Mouse (Mus musculus): ENCODE results near the gene Slc35f2. TPM values are rescaled to one million over a fixed set of nuclear protein-coding genes. Genes with fewer than 3 reads are reported as not detected.

Gene Slc35f2
- polyA plus RNA-seq, 1 experiment from 2014 or later = 6.0 TPM

- no peaks in the 10 kb centered on the region for H3K4me1 ChIP-seq (ENCODE audit: control insufficient read depth, insufficient read depth, low read length)
- 78% methylated on average over 5 of the region's 5 CpGs for WGBS
- ATAC-seq (replicated peaks; ENCODE audit: insufficient number of reproducible peaks, low FRiP score, low TSS enrichment, low read depth) = no peak
- no peak overlapping the region for H3K4me3 ChIP-seq (ENCODE audit: low read depth, low read length)
- no peak for DNase-seq (ENCODE audit: low spot score)
- no peaks in the 10 kb centered on the region for H3K9me3 ChIP-seq (replicated peaks; ENCODE audit: control insufficient read depth, low read length)
- H3K36me3 ChIP-seq (replicated peaks; ENCODE audit: control insufficient read depth, insufficient read depth, low read depth, low read length) = no peaks in the 10 kb centered on the region
- no peak overlapping the region for H3K27ac ChIP-seq (replicated peaks; ENCODE audit: low read depth, low read length)
- H3K4me2 ChIP-seq (ENCODE audit: low read depth, low read length) = no peak overlapping the region
- H3K27me3 ChIP-seq (ENCODE audit: control insufficient read depth, insufficient read depth, low read length) = no peaks in the 10 kb centered on the region
- H3K9ac ChIP-seq (replicated peaks; ENCODE audit: low read length) = no peak overlapping the region
Observed at GRCm38 (mm10) chr9:53857864-53858263, 86.5 kb downstream of the Slc35f2 start.

Other genes with a start within 250 kb of the Slc35f2 start
- gene Atm, start 234.8 kb upstream of the Slc35f2 start, polyA plus RNA-seq (2014; fragmentation: Nextera tagmentation; extraction: Ambion mirVana) = 14.9 and 15.2 TPM in 2 replicates
- gene Npat, start 234.5 kb upstream of the Slc35f2 start, polyA plus RNA-seq (2014; fragmentation: Nextera tagmentation; extraction: Ambion mirVana) = 24.6 and 25.9 TPM in 2 replicates
- 56.7 and 65.0 TPM in 2 replicates for gene Acat1, start 161.2 kb upstream of the Slc35f2 start, polyA plus RNA-seq (2014; fragmentation: Nextera tagmentation; extraction: Ambion mirVana)
- 44.6 and 46.1 TPM in 2 replicates for gene Cul5, start 101.5 kb upstream of the Slc35f2 start, polyA plus RNA-seq (2014; fragmentation: Nextera tagmentation; extraction: Ambion mirVana)
- gene Rab39, start 65.3 kb upstream of the Slc35f2 start, polyA plus RNA-seq (2014; fragmentation: Nextera tagmentation; extraction: Ambion mirVana) = 1.7 TPM in 2 replicates
- 1.2 and 2.0 TPM in 2 replicates for gene Sln, start 78.6 kb downstream of the Slc35f2 start, polyA plus RNA-seq (2014; fragmentation: Nextera tagmentation; extraction: Ambion mirVana)
- gene Elmod1, start 203.8 kb downstream of the Slc35f2 start, polyA plus RNA-seq (2014; fragmentation: Nextera tagmentation; extraction: Ambion mirVana) = 0.63 and 0.74 TPM in 2 replicates

Data from embryonic facial prominence, embryonic 11.5 days (tissue).